Mouse (Mus musculus) lung, adult 2 months (tissue): ENCODE data around the gene Rbm44. TPM values are rescaled to one million over a fixed set of nuclear protein-coding genes. Genes with fewer than 3 reads are reported as not detected.

Source experiments
- DNase-seq: peaks from one replicate; pipeline ENCODE4 v3.0.0; 2022
- H3K4me1 ChIP-seq: fragments of 200-500 bp; 2 replicates; pipeline ENCODE4 v1.6.1; 2011; ENCODE audit warnings: low read length; ENCODE audit not compliant: control insufficient read depth, insufficient read depth
- H3K4me3 ChIP-seq: fragments of 200-500 bp; replicated peaks from 2 replicates; pipeline ENCODE3; 2011; ENCODE audit warnings: low read depth, mild to moderate bottlenecking, control low read depth, low read length; ENCODE audit errors: extremely low read depth
- CTCF ChIP-seq: fragments of 200-500 bp; IDR thresholded peaks from 2 replicates; pipeline ENCODE4 v1.5.1; 2011; ENCODE audit warnings: mild to moderate bottlenecking, low read length, control low read depth; ENCODE audit not compliant: insufficient read depth
- POLR2A ChIP-seq: fragments of 200-500 bp; IDR thresholded peaks from 2 replicates; pipeline ENCODE4 v1.6.1; 2011; ENCODE audit warnings: low read depth, mild to moderate bottlenecking, control low read depth, low read length, borderline replicate concordance; ENCODE audit errors: extremely low read depth
- WGBS: fragments of 180-500 bp; shearing (Covaris S2); methylation state at CpG from one replicate; pipeline ENCODE4 v1.1.7; 2018; 5-methylcytosine and 5-hydroxymethylcytosine counted together
- polyA plus RNA-seq: library from polyadenylated mRNA; depleted of rRNA; stranded (reverse); fragments of >200 nt; gene quantifications from 2 replicates; pipeline ENCODE4 v1.2.3, GENCODE M21; 2012

Rbm44 gene
- polyA plus RNA-seq, 1 experiment: not detected

GRCm38 (mm10) chr1:91176026-91176425 is 31.1 kb downstream of the Rbm44 start:
- WGBS: 53% methylated on average over 3 of the region's 3 CpGs
- H3K4me3 ChIP-seq: no peak overlapping the region
- peaks cover 6% of the 10 kb centered on the region for H3K4me1 ChIP-seq
- no peak for DNase-seq
- TF ChIP-seq CTCF (no peak), POLR2A (no peak)

DNA sequence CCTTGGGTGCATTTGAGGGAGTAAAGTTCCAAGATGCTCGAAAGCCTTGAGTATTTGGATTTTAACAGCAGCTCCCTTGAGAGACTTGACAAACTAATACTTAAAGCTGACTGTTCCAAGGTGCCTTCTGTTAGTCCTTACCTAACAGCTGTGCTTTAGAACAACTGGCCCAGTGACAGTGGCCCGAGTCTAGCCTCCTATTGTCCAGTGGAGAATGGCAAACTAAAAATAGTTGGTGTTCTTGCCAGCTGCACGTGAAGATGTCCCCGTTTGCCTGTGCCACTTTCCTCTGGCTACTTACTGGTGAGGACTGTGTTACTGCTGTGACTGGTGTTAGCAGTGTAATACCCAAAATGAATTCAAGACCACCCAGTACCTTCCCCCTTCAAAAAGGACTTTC is 32.0 kb downstream of the Rbm44 start:
- TF ChIP-seq CTCF: no peak
- no peak for TF ChIP-seq POLR2A
- no peak for DNase-seq
- 55% methylated on average over 4 of the region's 4 CpGs for WGBS
- peaks cover 11% of the 10 kb centered on the region for H3K4me1 ChIP-seq
- no peak overlapping the region for H3K4me3 ChIP-seq

DNA sequence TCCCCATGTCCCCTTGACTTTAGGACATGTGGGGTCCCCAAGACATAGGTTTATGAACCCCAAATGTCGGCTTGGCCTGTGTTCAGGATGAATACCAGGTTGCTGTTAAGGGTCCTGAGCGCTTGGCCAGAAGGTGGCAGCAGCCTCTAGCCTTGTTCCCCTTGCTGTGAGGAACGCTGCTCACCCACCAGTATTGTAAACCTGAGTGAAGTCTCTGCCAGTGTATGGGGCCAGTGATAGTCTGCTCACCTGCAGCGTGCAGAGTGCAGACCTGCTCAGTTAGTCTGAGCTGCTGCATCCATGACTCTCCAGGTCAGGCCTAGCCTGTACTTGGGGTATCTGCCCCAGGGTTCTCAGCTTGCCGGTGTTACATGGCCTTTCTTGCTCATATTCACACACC is 34.2 kb downstream of the Rbm44 start:
- 19% methylated on average over 5 of the region's 5 CpGs for WGBS
- TF ChIP-seq CTCF (peak; percentile 88), POLR2A (no peak)
- DNase-seq: peak; percentile 66
- Histone ChIP-seq H3K4me1 (peaks cover 11% of the 10 kb centered on the region), H3K4me3 (no peak overlapping the region)

GRCm38 (mm10) chr1:91179533-91180173 is 34.8 kb downstream of the Rbm44 start, which contains the start of gene Ramp1:
Gene Ramp1 (plus strand): TSS chr1:91179822.
- Histone ChIP-seq H3K4me1 (peaks cover 11% of the 10 kb centered on the region), H3K4me3 (peak within 1 kb of the TSS; percentile 61)
- TF ChIP-seq CTCF: no peak
- DNase-seq: peak; percentile 59
- WGBS: 2% methylated on average over 37 of the region's 37 CpGs

DNA sequence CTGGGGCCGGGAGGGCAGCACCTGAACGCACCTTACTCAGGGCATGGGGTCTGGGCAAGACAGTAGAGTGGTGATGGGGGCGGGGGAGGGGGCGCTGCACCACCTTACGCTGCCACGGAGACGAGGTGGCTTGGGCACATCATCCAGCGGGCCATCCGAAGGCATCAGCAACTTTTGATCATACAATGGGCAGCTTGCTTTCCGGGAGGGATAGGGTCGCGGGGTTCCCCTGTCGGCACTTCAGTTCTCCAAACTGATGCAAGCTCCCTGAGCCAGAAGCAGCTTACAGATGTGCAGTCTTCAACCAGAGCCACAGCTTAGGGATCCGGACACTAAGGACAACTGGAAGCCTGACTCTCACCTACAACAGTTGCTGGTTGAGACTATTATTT is 35.3 kb downstream of the Rbm44 start:
- H3K4me3 ChIP-seq: peak overlapping the region; percentile 61
- no peak for TF ChIP-seq POLR2A
- TF ChIP-seq CTCF: no peak
- WGBS: 6% methylated on average over 14 of the region's 14 CpGs

DNA sequence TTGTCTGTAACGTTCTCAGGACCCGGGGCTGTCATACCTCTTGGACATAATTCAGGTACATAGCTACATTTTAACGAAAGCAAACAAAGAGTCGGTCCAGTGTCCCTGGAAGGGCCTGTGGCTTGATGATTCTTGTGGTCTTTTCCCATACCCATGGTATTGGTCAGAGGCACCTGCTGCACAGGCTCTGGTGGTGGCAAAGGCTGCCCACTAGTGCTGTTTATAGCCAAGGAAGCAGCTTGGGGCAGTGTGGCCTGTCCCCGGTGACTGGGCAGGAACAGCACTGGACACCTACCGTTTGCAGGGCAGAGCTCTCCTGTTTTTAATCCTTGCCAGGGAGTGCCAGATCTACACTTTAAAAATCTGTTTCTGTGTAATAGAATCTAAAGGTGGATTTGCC is 35.8 kb downstream of the Rbm44 start:
- peak; percentile 18 for DNase-seq
- Histone ChIP-seq H3K4me3 (peak overlapping the region; percentile 61), H3K4me1 (peaks cover 11% of the 10 kb centered on the region)
- TF ChIP-seq CTCF (no peak), POLR2A (no peak)
- 47% methylated on average over 6 of the region's 6 CpGs for whole genome bisulfite sequencing

More for the DNA sequence above, 35.3 kb downstream of the Rbm44 start:
- peaks cover 11% of the 10 kb centered on the region for H3K4me1 ChIP-seq
- DNase-seq: no peak

DNA sequence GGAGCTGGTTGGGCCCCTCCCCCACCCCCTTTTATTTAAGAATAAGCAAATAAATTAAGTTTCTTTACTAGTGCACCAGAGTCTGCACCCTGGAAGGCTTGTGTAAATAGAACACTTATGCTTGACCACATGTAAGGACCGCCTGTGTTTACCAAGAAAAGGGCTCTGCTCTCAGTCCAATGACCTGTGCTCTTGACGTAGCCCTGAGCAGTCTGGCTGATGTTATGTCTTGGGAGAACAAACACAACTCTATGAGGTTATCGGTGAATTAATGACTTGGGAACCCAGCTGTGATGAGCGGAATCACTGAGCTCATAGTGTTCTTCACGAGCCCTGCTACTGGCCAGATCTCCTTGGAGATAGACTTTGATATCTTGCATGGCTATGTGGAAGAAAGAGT is 36.4 kb downstream of the Rbm44 start:
- 32% methylated on average over 5 of the region's 5 CpGs for WGBS
- peak; percentile 27 for DNase-seq
- peak overlapping the region; percentile 42 for H3K4me3 ChIP-seq
- H3K4me1 ChIP-seq: peaks cover 11% of the 10 kb centered on the region
- no peak for TF ChIP-seq CTCF
- no peak for TF ChIP-seq POLR2A

DNA sequence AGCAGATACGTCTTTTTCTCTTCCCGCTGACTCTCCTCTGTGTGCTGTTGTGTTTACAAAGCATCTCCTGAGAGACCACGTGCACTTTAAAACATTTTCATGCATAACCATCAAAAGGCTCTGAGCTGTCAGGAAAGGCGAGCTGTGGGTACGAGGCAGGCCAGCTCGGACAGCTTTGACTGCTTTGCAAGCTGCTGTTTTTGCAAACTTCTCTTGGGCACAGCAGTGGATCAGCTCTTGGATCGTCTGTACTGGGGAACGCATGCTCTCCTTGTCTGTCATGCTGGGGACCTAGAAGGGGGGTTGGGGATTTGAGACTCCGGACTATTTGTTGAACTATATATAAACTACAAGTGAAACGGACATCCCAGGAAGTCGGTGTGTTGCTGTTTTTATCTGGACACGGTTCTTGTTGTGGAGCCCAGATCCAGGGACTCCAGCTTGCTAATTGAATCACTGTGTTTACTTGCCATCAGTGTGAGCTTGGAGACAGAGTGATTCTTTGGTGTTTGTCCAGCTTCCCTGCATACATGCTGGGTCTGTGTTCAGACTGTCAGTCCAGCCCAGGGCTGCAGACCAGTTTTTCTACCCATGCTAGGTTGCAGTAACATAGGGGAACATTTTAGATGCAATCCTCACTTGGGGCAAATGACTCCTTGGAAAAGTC is 37.0 kb downstream of the Rbm44 start:
- DNase-seq: no peak
- 14% methylated on average over 12 of the region's 12 CpGs for WGBS
- Histone ChIP-seq H3K4me3 (peak overlapping the region; percentile 27), H3K4me1 (peaks cover 11% of the 10 kb centered on the region)
- TF ChIP-seq CTCF (no peak), POLR2A (no peak)

- Histone ChIP-seq H3K4me1 (peaks cover 11% of the 10 kb centered on the region), H3K4me3 (no peak overlapping the region)
- no peak for DNase-seq
- 68% methylated on average over 10 of the region's 10 CpGs for WGBS
- no peak for TF ChIP-seq CTCF
- no peak for TF ChIP-seq POLR2A
These were observed 38.4 kb downstream of the Rbm44 start for GRCm38 (mm10) chr1:91183305-91183704.

DNA sequence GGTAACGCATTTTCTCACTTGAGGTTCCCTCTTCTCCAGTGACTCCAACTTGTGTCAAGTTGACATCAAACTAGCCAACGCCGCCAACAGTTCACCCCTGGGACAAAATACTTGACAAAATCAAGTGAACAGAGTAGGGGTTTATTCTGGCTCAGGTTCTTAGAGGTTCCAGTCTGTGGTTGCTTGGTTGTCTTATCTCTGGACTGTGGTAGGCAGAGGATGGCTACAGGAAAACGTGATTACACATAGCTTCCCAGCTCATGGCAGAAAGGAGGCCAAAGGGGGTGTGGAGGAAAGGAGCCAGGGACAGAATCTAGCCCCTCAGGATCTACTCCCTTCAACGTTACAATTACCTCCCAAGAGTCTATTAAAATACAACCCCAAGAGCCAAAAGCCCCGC is 41.8 kb downstream of the Rbm44 start:
- Histone ChIP-seq H3K4me3 (no peak overlapping the region), H3K4me1 (peaks cover 2% of the 10 kb centered on the region)
- TF ChIP-seq POLR2A: no peak
- no peak for TF ChIP-seq CTCF
- no peak for DNase-seq
- 76% methylated on average over 6 of the region's 6 CpGs for WGBS
